Mouse (Mus musculus): ENCODE measurements at regions not wholly inside any gene's neighbourhood (a gene's known extent, or its start where the extent isn't known, plus 50 kb on each side); places are given as distances from the start of the nearest gene placed in this dataset.

DNA sequence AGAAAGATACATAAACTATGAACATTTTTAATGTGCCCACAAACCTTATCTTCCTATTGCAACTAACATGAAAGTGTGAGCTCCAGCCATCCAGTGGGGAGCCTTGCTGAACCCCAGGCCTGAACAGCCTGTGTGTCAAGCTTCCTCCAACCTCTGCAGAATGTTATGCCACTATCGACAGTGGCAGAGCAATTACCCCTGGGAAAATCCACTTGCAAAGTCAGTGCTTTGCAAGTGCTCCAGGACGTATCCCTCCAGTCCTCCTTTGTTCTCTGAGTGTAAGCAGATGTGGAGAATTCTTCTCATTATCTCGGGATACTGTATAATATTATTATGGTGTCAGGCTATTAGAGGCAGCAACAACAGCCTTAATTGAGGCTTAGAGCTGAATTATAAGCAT lies 159.9 kb upstream of the Gdnf start:
- TF ChIP-seq CTCF (IDR thresholded peaks at IDR 0.05; ENCODE audit: insufficient read depth, low read depth, low read length) (no peak), POLR2A (IDR thresholded peaks at IDR 0.05; ENCODE audit: insufficient read depth, low read depth, low read length) (no peak)

All from olfactory bulb, adult 2 months (tissue).